Mouse (Mus musculus): ENCODE results near the gene Pdzd2.

DNA sequence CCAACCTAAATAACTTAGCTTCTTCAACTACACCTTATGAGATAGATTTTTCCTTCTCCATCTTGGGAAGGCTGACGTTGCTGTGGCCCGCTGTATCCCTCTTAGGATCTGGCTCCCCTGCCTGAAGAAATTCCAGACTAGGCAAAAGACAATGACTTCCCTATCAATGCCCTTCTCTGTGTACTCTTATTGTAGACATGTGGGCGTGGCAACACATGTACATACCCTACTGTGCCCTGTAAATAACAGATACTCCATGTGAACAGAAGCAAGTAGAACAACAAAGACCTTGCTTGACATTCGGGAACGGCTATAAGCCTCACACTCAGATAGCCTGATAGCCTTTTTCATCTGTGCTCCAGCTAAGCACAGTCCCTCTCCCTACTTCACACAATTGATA, 295.2 kb downstream of the Pdzd2 start:
- no peak for TF ChIP-seq CTCF (IDR thresholded peaks at IDR 0.05; ENCODE audit: insufficient read depth, low read length)
- no peak for TF ChIP-seq POLR2A (IDR thresholded peaks at IDR 0.05; ENCODE audit: borderline replicate concordance, extremely low read depth, low read depth, low read length)

Measured in lung, adult 2 months (tissue).